Mouse (Mus musculus): Measurements from ENCODE around the gene Vps13d.

Vps13d gene

DNA sequence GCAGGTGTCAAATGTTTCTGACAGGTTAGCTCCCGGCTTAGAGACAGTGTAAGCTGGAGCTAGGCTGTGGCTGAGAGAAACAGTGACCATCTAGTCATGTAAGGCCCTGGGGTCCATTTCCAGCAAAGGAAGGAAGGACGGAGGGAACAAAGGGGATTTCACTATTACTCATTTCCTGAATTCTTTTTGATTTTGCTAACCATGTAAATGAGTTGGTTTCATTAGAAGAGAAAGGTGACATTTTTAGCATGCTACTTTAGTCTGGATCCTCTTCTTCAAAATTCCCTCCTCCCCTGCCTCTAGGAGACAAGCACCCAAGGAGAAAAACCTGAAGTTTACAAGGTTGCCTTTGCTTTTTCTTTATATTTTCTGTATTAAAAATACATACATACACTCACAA, 214.7 kb downstream of the Vps13d start:
- no peak for DNase-seq (ENCODE audit: low spot score in 2 of 2)

DNA sequence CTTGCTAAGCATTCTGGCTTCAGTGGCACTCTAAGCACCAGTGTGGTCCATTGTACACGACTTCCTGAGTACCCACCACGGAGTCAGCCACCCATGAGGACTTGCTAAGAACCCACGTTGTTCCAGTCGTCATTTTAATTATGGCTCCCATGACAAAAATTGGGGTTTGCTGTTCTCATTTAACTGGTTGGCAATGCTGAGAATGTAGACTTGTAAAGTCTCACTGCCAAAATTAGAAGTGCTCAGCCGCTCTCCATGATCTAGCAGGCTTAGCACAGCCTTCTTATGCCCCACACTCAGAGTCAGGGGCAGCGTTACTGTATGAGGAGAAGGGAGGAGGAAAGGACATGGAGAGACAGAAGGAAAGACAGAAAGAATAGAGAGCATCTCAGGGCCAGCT, 216.8 kb downstream of the Vps13d start:
- no peak for DNase-seq (ENCODE audit: low spot score in 2 of 2)

DNA sequence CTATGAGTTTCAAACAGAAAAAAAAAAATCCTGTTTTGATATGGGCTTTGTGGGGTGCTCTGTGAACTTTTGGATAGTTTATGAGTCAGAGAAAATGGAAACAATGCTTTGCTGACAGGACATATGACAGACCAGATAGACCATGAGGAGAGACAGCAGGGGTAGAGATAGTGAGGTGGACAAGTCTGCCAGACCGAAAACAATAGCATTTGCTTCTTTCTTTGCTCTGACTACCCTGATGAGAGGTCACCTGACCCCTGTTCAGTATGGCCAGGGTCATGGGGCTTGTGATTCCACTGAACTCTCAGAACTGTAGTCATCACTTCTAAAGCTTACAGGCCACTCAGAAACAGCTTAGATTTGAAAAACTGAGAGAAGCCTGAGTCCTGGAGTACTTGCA, 217.7 kb downstream of the Vps13d start:
- DNase-seq (ENCODE audit: low spot score in 2 of 2): no peak

DNA sequence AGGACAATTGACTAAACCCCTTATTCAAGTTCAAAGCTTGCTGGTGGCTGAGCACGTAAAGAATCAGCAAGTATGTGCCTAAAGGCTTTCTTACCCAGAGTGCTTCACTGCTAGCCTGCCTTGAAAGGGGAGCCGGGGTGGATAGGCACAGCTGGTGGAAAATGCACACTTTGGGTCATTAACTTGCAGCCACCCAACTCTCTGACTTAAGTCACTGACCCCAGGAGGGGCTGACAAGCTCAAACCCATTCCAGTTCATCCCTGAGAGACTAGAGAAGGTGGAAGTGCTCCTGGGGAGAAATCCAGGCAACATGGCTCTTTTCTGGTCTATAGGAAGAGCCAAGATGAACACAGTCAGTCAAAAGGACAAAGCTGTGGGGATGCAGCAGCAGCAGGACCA, 219.3 kb downstream of the Vps13d start:
- DNase-seq (ENCODE audit: low spot score in 2 of 2): no peak

DNA sequence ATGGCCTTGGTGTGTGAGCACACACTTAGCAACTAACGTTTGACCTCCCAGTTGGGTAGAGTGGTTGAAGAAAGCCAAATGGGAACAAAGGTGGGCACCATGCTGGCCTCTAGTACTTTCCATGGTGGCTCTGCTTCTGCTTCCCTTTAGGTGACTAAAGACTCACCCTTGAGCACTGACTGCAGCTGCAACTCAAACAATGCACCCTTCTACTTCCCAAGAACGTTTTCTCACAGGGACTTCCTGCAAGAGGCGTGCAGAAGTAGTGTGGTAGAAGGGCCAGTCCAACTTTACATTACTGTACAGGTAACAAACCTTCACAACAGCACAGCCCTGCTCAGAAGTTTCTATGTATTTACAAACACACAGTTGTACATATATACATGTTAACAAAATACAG, 220.3 kb downstream of the Vps13d start:
- no peak for DNase-seq (ENCODE audit: low spot score in 2 of 2)

DNA sequence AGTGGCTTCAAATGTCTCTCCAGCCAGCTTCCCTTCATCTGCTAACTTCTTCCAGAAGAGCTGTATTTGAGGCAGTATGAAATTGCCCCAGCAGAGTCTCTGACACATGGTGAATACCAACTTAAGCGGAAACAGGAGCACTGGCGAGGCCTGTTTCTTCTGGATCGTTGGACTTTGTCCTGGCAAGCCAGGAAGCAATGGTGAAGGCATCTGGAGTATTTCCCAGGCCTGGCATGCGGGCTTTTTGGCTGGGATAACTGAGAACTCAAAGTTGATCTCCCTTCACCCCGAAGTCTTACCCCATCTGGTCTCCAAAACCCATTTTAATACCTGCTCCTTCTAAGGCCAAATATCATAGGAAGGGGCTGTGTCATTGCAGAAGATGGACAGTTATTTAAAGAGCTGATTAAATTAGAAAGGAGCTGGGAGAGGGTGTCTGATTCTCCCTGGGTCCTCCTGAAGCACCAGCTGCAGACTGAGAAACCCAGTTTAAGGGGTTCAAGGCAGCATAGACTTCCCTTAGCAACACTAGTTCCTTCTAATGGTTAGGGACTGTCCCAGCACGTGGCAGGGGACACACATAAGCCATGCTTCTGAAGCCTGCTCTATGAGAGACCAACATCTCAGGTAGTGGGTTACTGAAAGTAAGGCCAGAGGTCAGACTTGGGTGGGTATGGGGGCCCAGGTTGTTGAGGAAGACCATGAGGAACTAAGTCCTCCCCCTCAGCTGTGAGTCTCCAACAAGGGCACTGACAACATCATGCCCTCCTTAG, 221.7 kb downstream of the Vps13d start:
- peak; percentile 71 to 79 for DNase-seq (ENCODE audit: low spot score in 2 of 2)

DNA sequence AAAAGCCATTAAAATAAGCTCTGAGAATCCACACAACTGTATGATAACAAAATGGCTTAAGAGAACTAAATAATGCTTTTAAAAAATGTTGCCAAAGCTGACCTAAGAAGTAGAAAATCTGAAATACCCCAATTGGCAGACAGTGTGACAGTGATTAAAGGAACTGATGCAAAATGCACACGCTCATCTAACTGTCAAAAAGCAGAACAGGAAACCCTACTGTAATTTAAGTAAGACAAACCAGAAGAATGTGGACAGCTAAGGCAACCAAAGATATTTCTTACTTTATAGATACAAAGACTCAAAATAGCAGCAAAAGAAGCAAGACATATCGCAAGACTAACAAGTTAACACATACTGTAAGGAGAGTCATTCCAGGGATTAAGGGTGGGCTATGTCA, 223.8 kb downstream of the Vps13d start:
- no peak for DNase-seq (ENCODE audit: low spot score in 2 of 2)

DNA sequence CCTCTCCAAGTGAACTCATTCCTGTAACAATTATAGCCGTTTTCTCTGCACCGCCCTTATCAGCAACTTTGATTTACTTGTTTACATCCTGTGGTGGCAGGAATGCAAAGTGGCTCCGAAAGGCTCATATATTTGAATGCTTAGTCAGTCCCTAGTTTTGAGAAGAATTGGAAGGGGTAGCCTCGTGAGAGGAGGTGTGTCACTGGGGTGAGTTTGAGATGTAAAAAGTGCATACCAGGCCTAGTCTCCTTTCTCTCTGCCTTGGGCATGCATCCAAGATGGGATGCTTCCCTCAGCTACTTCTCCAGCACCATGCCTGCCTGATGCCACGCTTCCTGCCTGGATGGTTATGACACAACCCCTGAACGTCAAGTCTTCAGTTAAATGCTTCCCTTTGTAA, 225.8 kb downstream of the Vps13d start:
- DNase-seq (ENCODE audit: low spot score in 2 of 2): no peak

DNA sequence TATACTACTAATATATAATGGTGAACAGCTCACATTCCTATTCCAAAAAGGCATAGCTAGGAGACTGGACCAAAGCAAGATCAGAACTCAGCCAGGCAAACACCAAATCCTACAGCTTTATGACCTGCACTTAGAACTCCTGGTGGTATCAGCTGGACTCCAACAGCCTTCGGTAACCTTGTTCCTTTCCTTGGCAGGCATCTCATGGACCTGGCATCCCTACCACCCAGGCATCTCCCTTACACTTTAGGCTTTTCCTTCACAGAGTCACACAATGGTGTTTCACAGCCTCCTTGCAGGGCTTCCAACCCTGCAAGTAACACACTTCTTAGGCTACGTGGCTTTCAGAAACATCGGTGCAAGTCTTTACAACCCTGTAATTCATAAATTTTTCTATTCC, 226.4 kb downstream of the Vps13d start:
- no peak for DNase-seq (ENCODE audit: low spot score in 2 of 2)

DNA sequence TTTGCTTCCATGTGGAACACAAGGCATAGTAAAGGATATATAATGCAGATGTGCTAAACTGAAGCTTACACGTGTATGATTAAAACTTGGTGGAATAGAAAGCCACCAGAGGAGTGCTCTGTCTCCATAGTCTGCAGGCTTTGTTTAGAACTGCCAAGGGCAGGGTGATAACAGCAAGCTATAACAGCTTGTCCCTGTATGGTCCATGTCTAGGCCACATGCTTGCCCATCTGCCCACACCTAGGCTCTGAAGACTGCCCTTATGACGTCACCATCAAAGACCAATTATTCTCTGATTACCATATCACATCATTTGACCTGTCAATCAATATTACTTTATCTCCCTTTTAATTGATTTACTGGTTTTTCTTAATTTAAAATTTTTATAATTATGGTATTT, 229.6 kb downstream of the Vps13d start:
- no peak for DNase-seq (ENCODE audit: low spot score in 2 of 2)

DNA sequence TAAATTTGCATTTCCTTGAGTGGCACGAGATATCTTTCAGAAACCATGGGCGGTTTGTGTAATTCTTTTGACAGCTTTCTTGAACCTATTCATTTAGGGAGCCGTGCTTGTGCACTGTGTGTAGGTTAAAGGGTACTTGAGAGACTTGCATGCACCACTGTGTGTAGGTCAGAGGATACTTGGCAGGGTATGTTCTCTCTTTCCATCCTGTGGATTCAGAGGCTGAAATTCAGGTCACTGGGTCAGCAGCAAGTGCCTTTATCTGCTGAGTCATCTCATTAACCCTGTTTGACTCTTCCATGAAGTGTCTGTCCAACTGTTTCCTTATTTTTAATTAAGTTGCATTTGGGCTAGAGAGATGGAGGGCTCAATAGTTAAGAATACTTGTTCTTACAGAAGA, 233.1 kb downstream of the Vps13d start:
- DNase-seq (ENCODE audit: low spot score in 2 of 2): no peak

DNA sequence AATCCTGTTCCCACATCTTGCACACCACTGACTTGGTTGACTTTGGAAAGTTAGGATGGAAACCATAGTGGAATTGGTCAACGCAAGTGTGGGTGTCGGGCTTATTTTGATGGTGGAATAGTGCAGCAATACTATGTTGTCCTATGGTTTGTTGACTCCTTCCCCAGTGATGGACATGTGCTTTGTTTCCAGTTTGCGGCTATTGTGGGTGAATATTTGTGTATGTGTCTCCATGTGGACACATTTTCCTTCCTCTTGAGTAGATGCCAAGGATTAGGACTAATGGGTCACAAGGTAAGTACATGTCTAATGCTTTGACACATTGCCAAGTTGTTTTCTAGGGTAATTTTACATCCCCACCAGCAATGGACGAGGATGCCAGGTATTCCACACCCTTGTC, 233.6 kb downstream of the Vps13d start:
- no peak for DNase-seq (ENCODE audit: low spot score in 2 of 2)

DNA sequence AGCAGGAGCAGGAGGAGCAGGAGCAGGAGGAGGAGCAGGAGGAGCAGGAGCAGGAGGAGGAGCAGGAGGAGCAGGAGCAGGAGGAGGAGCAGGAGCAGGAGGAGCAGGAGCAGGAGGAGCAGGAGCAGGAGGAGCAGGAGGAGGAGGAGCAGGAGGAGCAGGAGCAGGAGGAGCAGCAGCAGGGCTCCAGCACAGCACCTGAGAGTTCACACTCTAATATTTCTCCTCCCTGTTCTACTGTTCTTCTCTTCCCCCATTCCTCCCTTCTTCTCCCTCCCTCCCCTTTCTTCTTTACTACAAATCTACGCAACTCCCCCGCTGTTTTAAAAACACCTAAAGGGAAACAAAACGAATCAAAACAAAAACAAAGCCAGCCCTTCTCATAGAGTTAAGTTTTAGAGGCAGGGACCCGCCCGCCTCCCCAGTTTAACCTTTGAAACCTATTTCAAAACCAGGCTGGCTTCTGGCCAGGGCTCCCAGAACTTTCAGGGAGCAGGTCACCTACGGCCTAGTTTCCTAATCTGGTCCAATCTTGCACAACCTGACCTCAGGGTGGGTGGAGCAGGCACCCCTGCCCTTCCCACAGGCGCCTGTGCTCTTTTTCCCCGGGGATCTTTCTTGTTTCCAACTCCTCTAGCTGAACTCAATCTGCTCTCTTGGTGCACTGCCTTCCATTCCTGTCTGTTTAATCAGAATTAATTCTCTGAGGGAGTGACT, 234.5 kb downstream of the Vps13d start:
- DNase-seq (ENCODE audit: low spot score in 2 of 2): no peak

DNA sequence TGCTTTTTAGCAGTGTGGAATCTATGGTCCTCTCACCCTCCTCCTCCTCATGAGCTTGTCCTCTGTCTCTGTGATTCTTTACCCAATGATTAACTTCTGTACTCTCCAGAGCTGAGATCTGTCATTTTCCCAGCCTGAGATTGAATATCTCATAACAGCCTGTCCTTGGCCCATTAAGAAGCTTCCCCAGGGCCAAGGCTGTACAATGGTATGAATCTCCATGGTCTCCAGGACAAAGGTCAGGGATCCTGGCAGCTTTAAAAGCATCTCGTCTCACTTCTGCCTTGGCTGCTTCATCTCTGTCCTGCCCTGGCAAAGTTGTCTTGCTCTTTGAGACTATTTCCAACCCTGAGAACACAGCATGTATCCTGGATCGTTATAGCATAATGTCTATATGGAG, 237.1 kb downstream of the Vps13d start:
- DNase-seq (ENCODE audit: low spot score in 2 of 2): no peak

DNA sequence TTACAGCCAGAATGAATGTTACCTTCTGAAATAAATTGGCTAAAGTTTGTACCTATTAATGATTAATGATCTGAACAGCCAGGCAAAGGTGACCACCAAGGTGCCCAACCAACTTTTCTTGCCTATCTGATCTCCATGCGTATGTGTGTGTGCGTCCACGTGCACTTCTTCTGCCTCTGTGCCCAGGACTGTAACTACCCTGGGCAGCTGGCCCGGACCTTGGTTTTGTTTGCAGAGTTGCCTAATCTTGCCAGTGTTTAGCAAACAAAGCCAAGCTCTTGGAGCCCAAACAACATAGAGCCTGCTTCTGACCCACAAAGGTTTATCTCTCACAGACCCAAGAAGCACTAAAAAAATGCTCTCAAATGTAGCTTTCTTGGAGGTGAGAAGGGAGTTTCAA, 237.6 kb downstream of the Vps13d start:
- DNase-seq (ENCODE audit: low spot score in 2 of 2): no peak

DNA sequence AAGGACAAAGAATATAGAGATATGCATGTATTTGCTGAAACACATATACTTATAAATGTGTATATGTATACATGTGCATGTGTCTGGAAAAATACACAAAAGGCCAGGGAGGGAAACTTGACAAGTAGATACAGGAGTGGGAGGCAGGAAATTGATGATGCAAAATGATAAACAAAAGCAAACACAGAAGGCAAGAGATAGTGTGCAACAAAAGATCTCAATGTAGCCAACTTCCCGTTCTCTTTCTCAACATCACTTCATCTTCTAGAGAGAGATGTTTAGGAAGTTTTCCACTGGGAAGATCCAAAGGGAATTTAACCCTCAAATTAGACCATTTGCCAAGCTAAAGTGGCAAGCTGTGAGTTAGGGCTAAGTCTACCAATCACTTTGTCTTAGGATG, 238.5 kb downstream of the Vps13d start:
- DNase-seq (ENCODE audit: low spot score in 2 of 2): no peak

DNA sequence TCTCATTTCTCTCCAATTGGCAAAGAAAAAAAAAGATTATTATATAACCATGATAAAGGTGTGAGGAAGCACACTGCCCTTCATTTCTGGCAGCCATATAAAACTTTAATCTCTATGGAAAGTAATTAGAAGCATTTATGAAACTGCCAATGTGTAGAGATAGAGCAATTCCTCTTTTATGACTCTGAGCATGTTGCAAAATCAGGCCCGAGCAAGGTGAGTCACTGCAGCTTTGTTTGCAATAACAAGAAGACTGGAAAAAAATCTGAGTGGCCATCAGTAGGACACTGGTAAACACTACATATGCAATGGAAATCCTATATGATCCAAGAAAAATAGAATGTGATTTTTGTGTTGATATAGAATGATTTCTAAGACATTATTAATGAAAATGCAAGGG, 238.9 kb downstream of the Vps13d start:
- DNase-seq (ENCODE audit: low spot score in 2 of 2): no peak

DNA sequence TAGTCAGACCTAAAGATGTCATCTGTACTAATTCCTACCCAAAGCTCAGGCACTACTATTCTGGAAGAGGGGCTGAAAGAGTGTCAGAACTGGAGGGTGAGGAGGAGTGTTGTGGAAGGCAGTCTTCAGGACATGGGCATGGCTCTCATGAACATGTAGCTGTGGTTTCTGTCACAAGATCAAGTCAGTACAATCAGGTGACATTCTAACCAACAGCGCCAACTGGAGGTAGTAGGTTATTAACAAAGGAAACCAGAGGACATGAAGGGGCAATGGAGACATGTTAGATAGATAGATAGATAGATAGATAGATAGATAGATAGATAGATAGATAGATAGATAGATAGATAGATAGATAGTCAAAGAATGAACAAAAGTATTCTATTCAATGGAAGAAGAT, 241.4 kb downstream of the Vps13d start:
- no peak for DNase-seq (ENCODE audit: low spot score in 2 of 2)

DNA sequence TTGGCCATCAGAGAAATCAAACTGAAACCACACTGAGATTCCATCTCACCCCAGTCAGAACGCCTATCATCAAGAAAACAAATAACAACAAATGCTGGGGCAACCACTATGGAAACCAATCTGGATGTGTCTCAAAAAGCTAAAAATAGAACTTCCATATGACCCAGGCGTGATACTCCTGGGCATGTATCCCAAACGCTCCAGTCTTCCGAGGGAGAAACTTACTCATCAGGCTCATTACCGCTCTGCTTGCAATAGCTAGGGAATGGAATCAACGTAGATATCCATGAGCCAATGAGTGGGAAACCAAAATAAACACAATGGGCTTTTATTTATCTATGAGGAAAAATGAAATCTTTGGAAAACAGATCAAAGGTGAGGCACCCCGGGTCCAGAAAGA, 242.9 kb downstream of the Vps13d start:
- no peak for DNase-seq (ENCODE audit: low spot score in 2 of 2)

DNA sequence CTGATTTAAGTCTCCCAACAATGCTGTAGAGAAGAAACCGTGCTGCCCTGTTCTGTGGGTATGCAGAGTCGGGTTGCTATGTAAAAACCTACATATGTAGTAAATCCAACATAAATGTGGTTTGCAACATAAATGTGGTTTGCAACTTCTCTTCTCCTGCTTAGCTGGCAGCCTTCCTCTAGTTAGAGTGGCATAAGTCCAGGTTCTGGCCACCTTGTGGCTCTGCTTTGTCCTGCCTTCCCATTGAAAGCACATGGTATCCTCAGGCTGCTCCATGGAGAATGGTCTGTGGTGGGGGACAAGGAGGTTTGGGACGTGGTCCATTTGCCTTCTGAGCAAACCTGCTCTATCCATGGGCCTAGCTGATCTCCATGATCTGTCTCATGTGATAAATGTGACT, 243.9 kb downstream of the Vps13d start:
- DNase-seq (ENCODE audit: low spot score in 2 of 2): no peak

DNA sequence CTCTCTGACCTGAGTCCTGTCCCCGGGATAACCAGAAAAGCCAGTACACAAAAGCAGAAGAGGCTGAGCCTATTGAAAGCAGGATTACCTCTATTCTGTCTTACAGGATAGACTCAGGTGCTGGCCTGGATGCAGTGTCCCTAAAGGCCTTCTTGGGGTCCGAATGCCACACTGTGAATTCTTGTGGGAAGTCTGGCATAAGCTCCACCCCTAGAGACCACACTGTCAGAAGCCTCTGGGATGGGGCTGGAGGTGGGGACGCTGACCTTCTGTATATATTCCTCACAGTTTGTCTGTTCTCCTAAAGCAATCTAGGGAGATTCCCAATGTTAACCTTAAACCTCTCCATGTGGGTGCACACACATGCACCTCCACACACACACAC, 244.5 kb downstream of the Vps13d start:
- DNase-seq (ENCODE audit: low spot score in 2 of 2): no peak

DNA sequence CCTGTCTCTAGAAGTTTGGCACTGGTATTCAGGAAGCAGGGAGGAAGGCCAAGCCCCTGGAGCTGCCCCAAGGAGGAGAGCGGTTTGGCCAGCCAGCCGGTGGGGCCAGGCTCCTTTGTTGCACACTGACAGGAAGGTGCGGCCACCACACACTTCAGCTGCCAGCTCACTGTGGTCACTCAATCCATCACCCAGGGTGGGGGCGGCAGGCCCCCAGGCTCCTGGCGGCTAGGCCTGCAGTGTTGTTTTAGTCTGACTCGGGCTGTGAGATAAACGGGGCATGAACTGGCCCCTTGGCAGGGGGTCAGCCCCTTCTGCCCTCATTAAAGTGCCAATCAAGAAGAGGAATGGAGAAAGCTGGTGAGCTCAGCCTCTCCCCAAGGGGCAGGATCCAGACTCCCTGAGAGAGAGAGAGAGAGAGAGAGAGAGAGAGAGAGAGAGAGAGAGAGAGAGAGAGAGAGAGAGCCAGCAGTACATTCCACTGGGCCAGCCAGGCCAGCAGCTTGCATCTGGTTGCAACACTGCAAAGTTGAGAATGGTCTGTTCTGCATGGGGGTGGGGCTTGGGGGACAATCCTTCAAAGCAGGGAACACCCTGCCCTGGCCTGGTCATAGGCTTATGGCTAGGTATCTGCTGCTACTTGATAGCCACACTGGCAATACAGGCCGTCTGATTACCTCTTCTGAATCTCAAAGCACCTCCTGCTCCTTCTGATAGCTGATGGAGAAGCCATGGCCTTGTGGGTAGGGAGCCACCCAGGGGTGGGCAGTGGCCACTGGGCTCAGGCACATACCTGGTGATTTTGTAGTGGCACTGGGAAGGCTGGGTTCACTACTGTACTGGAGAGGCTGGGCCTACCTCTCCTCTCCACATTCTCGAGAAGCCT, 245.1 kb downstream of the Vps13d start:
- DNase-seq (ENCODE audit: low spot score in 2 of 2): peak; percentile 46 to 61
